Mouse (Mus musculus) forebrain, embryonic 13.5 days (tissue): ENCODE results near the gene Cdk16. TPM values are rescaled to one million over a fixed set of nuclear protein-coding genes. Genes with fewer than 3 reads are reported as not detected.

Experiments
- ATAC-seq: fragments of 200-750 bp; cut with Nextera tagmentation; 2 replicates; pipeline ENCODE4 v1.8.0; 2017
- H3K27ac ChIP-seq: fragments of 300-500 bp; sonication (generic); 2 replicates; pipeline ENCODE4 v1.5.1; 2015; ENCODE audit warnings: inconsistent platforms, mild to moderate bottlenecking, moderate library complexity
- H3K27me3 ChIP-seq: fragments of 300-500 bp; sonication (generic); 2 replicates; pipeline ENCODE4 v1.6.1; 2015; ENCODE audit warnings: mild to moderate bottlenecking, inconsistent platforms
- H3K36me3 ChIP-seq: fragments of 300-500 bp; sonication (generic); 2 replicates; pipeline ENCODE4 v1.6.1; 2015; ENCODE audit warnings: mild to moderate bottlenecking, inconsistent platforms; ENCODE audit not compliant: poor library complexity, severe bottlenecking
- H3K4me1 ChIP-seq: fragments of 300-500 bp; sonication (generic); 2 replicates; pipeline ENCODE4 v1.6.1; 2015; ENCODE audit warnings: inconsistent platforms
- H3K4me2 ChIP-seq: fragments of 300-500 bp; sonication (generic); 2 replicates; pipeline ENCODE4 v1.6.1; 2015; ENCODE audit warnings: inconsistent platforms, mild to moderate bottlenecking, moderate library complexity
- H3K4me3 ChIP-seq: fragments of 300-500 bp; sonication (generic); 2 replicates; pipeline ENCODE4 v1.5.1; 2015; ENCODE audit warnings: mild to moderate bottlenecking, inconsistent platforms
- H3K9ac ChIP-seq: fragments of 300-500 bp; sonication (generic); 2 replicates; pipeline ENCODE4 v1.6.1; 2015; ENCODE audit warnings: mild to moderate bottlenecking, inconsistent platforms
- H3K9me3 ChIP-seq: fragments of 300-500 bp; sonication (generic); replicated peaks from 2 replicates; pipeline ENCODE4 v1.6.1; 2016; ENCODE audit warnings: inconsistent platforms
- WGBS: fragments of 180-500 bp; shearing (Covaris S2); methylation state at CpG from one replicate; pipeline ENCODE4 v1.1.7; 2015; 5-methylcytosine and 5-hydroxymethylcytosine counted together
- polyA plus RNA-seq: library from polyadenylated mRNA; unstranded; fragments of >200 nt; fragmentation: Nextera tagmentation; extraction: Ambion mirVana; gene quantifications from 2 replicates; pipeline ENCODE4 v1.2.1, GENCODE M21; 2015

Gene Cdk16
- polyA plus RNA-seq, result 101 and 106 TPM in 2 replicates

DNA sequence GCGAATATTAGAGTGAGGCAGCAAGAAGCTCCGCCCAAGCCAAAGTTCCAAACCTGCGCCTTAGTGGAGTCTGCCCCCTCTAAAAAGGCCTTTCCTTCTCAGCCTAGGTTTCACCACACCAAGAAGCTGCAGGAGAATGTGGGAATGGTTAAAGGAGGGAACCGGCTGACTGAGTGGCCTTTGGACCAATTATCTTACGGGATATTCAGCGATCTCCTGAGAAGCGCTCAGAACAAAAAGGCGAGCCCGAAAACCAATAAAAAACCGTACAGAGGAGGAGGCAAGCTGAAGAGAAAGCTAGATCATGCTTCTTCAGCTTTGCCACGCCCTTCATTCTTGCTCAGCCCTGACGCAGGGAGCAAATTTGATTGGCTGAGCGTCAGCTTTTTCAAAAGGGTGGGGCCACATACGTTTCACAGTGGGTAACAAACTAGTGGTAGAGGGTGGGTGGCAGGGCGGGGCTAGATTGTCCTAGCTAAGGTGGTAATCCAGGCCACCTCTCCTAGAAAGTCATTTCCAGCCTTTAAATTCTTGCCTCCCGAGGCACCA is at the start of gene Cdk16:
Cdk16 (plus strand) TSS at position 436 of the 549 bp plus-strand sequence.
- Histone ChIP-seq H3K9ac (peak within 1 kb of the TSS; percentile 83), H3K4me1 (peaks cover 17% of the 10 kb centered on the region), H3K27ac (peak within 1 kb of the TSS; percentile 96), H3K9me3 (no peaks in the 10 kb centered on the region; the same call in 1 of the 2 replicates), H3K27me3 (no peaks in the 10 kb centered on the region), H3K4me2 (peak within 1 kb of the TSS; percentile 71), H3K36me3 (peaks cover 11% of the 10 kb centered on the region), H3K4me3 (peak within 1 kb of the TSS; percentile 62)
- ATAC-seq, result peak; percentile 94
- WGBS, result 19% methylated on average over 16 of the region's 16 CpGs

DNA sequence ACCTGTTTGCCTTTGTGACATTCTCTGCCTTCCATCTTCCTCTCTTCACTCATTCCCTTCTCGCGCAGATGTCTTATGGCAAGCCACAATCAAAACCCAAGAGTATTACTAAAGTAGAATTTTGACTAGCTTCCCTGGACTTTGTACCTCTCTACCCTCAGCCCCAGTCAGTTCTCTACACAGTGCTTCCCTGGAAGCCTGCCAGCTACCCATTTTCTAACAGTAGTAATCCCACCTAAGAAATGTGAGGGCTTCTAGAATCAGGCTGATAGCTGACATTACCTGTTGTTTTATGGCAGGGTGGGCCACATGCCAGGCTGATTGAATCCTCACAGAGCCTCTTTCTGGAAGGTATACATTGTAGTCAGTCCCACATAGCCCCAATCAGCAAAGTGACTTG is 49.6 kb upstream of the Cdk16 start:
- 97% methylated on average over 2 of the region's 2 CpGs for WGBS
- Histone ChIP-seq H3K9ac (no peak overlapping the region), H3K27ac (no peak overlapping the region), H3K9me3 (no peaks in the 10 kb centered on the region), H3K27me3 (no peaks in the 10 kb centered on the region), H3K4me3 (no peak overlapping the region), H3K4me1 (no peaks in the 10 kb centered on the region), H3K36me3 (peaks cover 75% of the 10 kb centered on the region), H3K4me2 (no peak overlapping the region)
- ATAC-seq, result no peak

DNA sequence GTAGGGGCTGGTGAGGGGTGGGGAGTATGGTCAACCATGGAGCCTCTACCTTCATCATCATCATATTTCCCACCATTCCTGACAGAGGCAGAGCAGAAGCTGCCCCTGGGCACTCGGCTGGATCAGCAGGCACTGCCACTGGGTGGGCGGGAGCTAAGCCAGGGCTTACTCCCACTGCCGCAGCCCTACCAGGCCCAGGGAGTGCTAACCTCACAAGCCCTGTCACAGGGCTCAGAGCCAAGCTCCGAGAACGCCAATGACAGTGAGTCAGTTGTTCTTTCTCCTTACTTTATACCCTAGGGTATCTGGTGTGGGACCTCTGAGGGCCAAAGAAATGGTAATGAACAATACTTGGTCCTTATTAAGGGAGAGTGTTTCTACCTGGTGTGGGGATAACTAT is 43.0 kb upstream of the Cdk16 start:
- Histone ChIP-seq H3K27ac (no peak overlapping the region), H3K4me1 (no peaks in the 10 kb centered on the region), H3K4me3 (no peak overlapping the region), H3K27me3 (no peaks in the 10 kb centered on the region), H3K4me2 (no peak overlapping the region), H3K9me3 (no peaks in the 10 kb centered on the region), H3K36me3 (peaks cover 91% of the 10 kb centered on the region), H3K9ac (no peak overlapping the region)
- WGBS, result 84% methylated on average over 5 of the region's 5 CpGs
- ATAC-seq, result no peak

DNA sequence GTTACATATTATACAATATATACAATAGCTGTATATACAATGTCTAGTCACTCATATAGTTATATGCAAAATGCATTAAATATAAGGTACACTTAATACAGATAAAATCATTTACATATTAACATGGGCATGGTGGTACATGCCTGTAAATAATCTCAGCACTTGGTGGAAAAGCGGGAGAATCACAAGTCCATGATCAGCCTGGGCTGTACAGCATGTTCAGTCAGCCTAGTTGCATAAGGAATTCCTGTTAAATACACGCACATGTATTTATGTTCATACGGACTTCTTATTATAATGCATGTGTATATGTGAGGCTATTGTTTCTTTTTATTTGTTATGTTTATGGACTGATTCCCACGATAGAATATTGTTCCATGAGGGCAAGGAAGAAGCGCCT is 30.2 kb upstream of the Cdk16 start:
- no peak for ATAC-seq
- WGBS, result 32% methylated on average over 5 of the region's 5 CpGs
- peak overlapping the region; percentile 46; the same call in 1 of the 2 replicates for H3K4me3 ChIP-seq

DNA sequence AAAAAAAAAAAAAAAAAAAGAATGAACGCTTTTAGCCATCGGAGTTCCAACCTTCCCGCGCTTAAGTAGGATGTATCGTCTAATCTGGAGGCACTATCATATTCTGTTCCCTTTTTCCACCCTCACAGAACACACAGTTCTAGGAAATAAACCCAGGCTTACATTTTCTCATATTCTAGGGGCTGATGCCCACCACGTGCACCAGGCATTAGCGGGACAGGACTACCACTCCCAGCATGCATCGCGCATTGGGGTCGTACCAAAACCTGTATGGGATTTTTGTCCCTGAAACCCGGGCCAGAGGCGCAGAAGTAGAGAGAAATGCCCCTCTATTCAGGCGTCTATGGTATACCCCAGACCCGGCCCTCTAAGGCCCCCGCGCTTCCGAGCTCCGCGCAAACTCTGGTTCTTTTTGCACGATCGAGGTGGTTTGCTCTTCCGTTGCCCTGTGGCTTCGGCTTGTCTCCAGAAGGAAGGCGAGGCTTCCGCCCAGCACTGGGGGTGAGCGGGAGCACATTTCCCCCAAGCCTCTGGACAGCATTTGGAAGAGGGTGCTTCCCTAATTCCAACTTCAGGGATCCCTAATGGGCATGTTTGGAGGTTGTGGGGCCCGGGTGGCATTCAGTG is 29.6 kb upstream of the Cdk16 start, which contains the start of gene Uba1:
Uba1 (plus strand) TSS at position 301 of the 627 bp plus-strand sequence.
- H3K9ac ChIP-seq, result peak within 1 kb of the TSS; percentile 62
- H3K4me2 ChIP-seq, result peak within 1 kb of the TSS; percentile 74
- no peaks in the 10 kb centered on the region for H3K9me3 ChIP-seq
- peak within 1 kb of the TSS; percentile 46 for H3K4me3 ChIP-seq
- ATAC-seq, result peak; percentile 82
- WGBS, result 20% methylated on average over 27 of the region's 27 CpGs
- no peaks in the 10 kb centered on the region for H3K36me3 ChIP-seq
- 0 out of 2 replicates have a peak, but pooled peaks cover 11% of the 10 kb centered on the region for H3K4me1 ChIP-seq
- no peaks in the 10 kb centered on the region for H3K27me3 ChIP-seq
- no peak within 1 kb of the TSS for H3K27ac ChIP-seq

More for the DNA sequence above, 30.2 kb upstream of the Cdk16 start:
- H3K27me3 ChIP-seq, result no peaks in the 10 kb centered on the region
- peak overlapping the region; percentile 74 for H3K4me2 ChIP-seq
- no peak overlapping the region for H3K9ac ChIP-seq
- 0 out of 2 replicates have a peak, but pooled peaks cover 11% of the 10 kb centered on the region for H3K4me1 ChIP-seq
- no peaks in the 10 kb centered on the region for H3K36me3 ChIP-seq
- no peak overlapping the region for H3K27ac ChIP-seq
- H3K9me3 ChIP-seq, result no peaks in the 10 kb centered on the region

DNA sequence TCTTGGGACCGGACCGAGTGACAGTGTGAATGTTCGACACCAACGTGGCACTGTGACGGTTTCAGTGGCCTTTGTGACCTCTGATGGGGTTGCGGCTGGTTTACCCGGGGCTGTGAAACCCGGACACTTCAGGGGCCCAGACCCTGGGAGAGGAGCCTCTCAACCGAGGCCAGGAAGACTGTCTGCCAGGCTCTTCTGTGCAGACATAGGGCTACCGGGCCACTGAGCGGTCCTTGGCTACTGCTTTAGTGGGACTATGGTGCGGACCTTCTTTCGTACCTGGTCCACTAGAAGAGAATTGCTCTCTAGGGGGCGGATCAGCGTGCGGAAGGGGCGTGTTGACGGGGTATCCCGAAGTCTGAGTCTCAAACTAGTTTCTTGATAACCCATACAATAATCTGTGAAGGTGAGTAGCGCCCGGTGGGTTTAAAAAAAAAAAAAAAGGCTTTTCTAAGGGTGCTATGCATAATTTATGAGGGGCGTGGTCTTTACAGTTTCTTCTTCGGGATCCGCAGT is 28.8 kb upstream of the Cdk16 start:
- Histone ChIP-seq H3K36me3 (no peaks in the 10 kb centered on the region), H3K27ac (no peak overlapping the region), H3K4me1 (peaks cover 12% of the 10 kb centered on the region; the same call in 1 of the 2 replicates), H3K9me3 (no peaks in the 10 kb centered on the region), H3K9ac (peak overlapping the region; percentile 62), H3K4me3 (peak overlapping the region; percentile 46), H3K27me3 (no peaks in the 10 kb centered on the region), H3K4me2 (peak overlapping the region; percentile 74)
- 20% methylated on average over 24 of the region's 24 CpGs for WGBS
- ATAC-seq, result no peak

DNA sequence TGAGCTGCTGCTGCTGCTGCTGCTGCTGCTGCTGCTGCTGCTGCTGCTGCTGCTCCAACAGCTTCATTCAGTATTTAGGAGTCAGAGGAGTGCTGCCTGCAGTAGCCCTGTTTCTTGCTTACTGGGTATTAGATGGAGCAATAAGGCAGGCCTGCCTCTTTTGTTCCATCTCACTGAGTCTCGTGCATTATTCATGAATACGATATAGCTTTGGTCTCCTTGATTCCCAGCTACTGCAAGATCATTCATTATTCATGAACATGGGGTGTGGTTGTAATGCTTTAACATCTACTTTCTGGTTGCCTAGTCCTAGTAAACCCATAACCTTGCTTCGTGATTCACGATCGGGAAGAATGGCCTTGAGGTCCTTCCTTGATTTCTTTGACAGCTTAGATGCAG is 25.4 kb upstream of the Cdk16 start:
- Histone ChIP-seq H3K9ac (no peak overlapping the region), H3K36me3 (peaks cover 7% of the 10 kb centered on the region; the same call in 1 of the 2 replicates), H3K4me3 (peak overlapping the region; percentile 60; the same call in 1 of the 2 replicates)

DNA sequence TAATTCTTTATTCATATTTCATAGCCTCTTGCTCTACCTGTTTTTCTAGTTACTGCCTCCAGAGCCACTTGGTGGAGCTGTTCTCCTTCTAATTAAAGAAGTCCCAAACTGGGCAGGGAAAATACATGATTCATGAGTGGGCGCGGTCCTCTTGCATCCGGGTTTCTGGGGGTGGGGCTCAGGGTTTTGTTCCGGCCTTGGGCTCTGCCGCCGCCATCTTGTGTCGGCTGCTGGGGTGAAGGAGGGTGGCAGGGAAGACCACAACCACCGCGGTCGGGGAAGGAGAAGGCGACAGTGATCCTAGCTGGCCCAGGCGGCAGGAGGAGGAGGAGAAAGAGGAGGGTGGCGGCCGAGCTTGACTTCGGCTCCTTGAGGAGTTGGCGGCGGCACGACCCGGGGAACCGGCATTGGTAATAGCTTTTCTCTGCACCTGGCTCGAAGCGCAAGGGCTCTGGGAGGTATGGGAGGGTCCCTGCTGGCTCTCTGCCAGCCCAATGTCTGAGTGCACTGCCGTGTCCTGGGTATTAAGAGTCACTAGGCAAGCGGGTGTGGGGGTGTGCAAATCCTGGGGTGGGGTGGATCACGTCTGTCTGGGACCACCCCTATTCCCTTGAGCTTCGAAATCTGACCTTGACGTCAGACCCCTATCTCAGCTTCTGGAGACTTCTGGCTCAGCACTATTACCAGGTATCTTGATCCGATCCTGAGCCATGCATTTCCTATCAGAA is 24.9 kb upstream of the Cdk16 start:
- 8% methylated on average over 23 of the region's 28 CpGs for WGBS
- peak; percentile 92 for ATAC-seq
- peak overlapping the region; percentile 60 for H3K4me3 ChIP-seq

More for the DNA sequence above, 25.4 kb upstream of the Cdk16 start:
- Histone ChIP-seq H3K27me3 (no peaks in the 10 kb centered on the region), H3K27ac (peak overlapping the region; percentile 83), H3K4me1 (peaks cover 37% of the 10 kb centered on the region), H3K4me2 (peak overlapping the region; percentile 35), H3K9me3 (no peaks in the 10 kb centered on the region; the same call in 1 of the 2 replicates)
- ATAC-seq, result peak; percentile 83
- 18% methylated on average over 5 of the region's 5 CpGs for WGBS

DNA sequence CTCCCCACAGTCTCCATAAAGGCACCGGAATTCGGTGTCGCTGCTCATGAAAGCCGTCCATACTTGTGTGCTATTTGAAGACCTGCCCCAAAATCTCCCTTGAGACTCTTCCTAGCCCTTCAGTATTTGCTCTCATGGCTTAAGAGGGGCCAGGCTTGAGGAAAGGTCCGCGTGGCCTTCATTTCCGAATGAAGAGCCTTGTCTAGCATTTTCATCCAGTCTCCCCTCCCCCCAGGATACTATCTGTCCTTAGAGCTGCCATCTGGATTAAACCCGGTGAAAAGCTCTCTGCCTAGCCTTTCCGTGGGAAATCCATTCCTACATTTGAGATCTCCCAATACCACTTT is 24.3 kb upstream of the Cdk16 start:
- 13% methylated on average over 9 of the region's 9 CpGs for WGBS
- ATAC-seq, result no peak
- H3K4me3 ChIP-seq, result peak overlapping the region; percentile 60
- peak overlapping the region; percentile 85 for H3K9ac ChIP-seq
- H3K9me3 ChIP-seq, result no peaks in the 10 kb centered on the region; the same call in 1 of the 2 replicates
- peak overlapping the region; percentile 59 for H3K4me2 ChIP-seq
- peaks cover 17% of the 10 kb centered on the region for H3K36me3 ChIP-seq
- H3K4me1 ChIP-seq, result peaks cover 37% of the 10 kb centered on the region
- H3K27me3 ChIP-seq, result no peaks in the 10 kb centered on the region
- H3K27ac ChIP-seq, result peak overlapping the region; percentile 83; the same call in 1 of the 2 replicates

More for the DNA sequence above, 24.9 kb upstream of the Cdk16 start:
- Histone ChIP-seq H3K36me3 (peaks cover 12% of the 10 kb centered on the region; the same call in 1 of the 2 replicates), H3K9ac (peak overlapping the region; percentile 85), H3K27me3 (no peaks in the 10 kb centered on the region), H3K4me2 (peak overlapping the region; percentile 59), H3K4me1 (peaks cover 37% of the 10 kb centered on the region), H3K9me3 (no peaks in the 10 kb centered on the region; the same call in 1 of the 2 replicates), H3K27ac (peak overlapping the region; percentile 83)

DNA sequence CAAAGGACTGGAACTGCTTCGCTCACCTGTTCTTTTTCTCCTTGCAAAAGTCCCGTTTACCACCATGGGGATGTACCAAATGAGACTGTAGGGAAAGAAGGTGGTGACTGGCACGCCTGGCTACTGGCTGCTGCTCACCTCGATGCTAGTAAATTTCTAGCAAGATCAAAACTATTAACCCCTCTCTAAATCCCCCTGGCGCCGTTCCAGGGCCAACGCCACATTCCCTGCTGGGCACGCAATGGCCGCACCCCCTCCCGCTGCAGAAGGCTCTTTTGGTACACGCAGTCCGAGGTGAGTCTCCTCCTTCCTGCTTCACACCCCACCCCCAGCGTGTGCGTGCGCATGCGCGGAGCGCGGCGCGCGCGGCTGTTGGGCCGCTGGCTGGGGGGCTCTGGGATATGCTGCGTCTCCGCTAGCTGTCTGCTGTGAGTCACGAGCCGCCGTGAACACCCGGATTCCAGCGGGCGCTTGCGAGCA is 354 bp downstream of the Cdk16 start:
- peak; percentile 92 for ATAC-seq
- H3K4me2 ChIP-seq, result peak overlapping the region; percentile 71
- peaks cover 11% of the 10 kb centered on the region for H3K36me3 ChIP-seq
- H3K4me3 ChIP-seq, result peak overlapping the region; percentile 62
- peaks cover 17% of the 10 kb centered on the region for H3K4me1 ChIP-seq
- H3K27ac ChIP-seq, result peak overlapping the region; percentile 96
- H3K27me3 ChIP-seq, result no peaks in the 10 kb centered on the region
- 29% methylated on average over 32 of the region's 33 CpGs for WGBS
- H3K9me3 ChIP-seq, result no peaks in the 10 kb centered on the region; the same call in 1 of the 2 replicates
- H3K9ac ChIP-seq, result peak overlapping the region; percentile 83

DNA sequence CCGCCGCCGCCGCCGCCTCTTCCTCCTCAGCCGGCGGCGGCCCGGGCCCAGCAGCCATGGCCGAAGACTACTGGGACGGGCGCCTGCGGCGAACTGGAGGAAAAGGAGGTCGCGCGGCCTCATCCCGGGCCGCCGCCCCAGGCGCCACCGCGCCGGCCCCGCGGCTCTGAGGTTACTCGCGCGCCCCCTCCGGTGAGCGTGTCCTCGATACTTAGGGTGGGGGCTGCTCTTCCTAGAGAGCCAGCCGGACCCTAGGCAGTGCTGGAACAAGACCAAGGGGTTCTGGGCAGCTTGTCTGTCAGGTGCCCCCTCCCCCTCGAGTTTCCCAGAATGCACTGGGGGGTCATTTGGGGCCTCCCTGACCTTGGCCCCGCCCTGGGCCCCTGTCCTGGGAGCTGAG is 861 bp downstream of the Cdk16 start:
- H3K4me2 ChIP-seq, result peak overlapping the region; percentile 71
- H3K9ac ChIP-seq, result peak overlapping the region; percentile 83
- H3K4me1 ChIP-seq, result peaks cover 17% of the 10 kb centered on the region
- no peaks in the 10 kb centered on the region for H3K27me3 ChIP-seq
- H3K9me3 ChIP-seq, result no peaks in the 10 kb centered on the region; the same call in 1 of the 2 replicates
- H3K4me3 ChIP-seq, result peak overlapping the region; percentile 62
- WGBS, result 25% methylated on average over 15 of the region's 35 CpGs
- peaks cover 13% of the 10 kb centered on the region for H3K36me3 ChIP-seq
- peak; percentile 34 for ATAC-seq
- peak overlapping the region; percentile 96 for H3K27ac ChIP-seq
